Mouse (Mus musculus): ENCODE data around the gene Rpl7a.

- TF ChIP-seq CTCF (IDR thresholded peaks at IDR 0.05; ENCODE audit: control insufficient read depth, insufficient read depth, insufficient read length): no peak
- TF ChIP-seq USF1 (IDR thresholded peaks at IDR 0.05; ENCODE audit: low read depth): no peak
- no peak for TF ChIP-seq CEBPB (IDR thresholded peaks at IDR 0.05; ENCODE audit: low read depth)
Measured at GRCm38 (mm10) chr2:26943253-26943652, 32.7 kb downstream of the Rpl7a start.
